Mouse (Mus musculus) ES-E14 (cell line): Measurements from ENCODE around the gene Vps53. TPM values are rescaled to one million over a fixed set of nuclear protein-coding genes. Genes with fewer than 3 reads are reported as not detected.

ENCODE experiments used
- DNase-seq: peaks from one replicate; pipeline ENCODE4 v3.0.0-alpha.2; 2013; ENCODE audit warnings: low read depth, low spot score
- H3K27ac ChIP-seq: 2 replicates; pipeline ENCODE4 v1.5.1; 2012; ENCODE audit warnings: low read depth, mild to moderate bottlenecking, low read length, moderate library complexity, mixed read lengths; ENCODE audit not compliant: poor library complexity, insufficient read depth, severe bottlenecking
- H3K36me3 ChIP-seq: 2 replicates; pipeline ENCODE4 v1.6.1; 2012; ENCODE audit warnings: mild to moderate bottlenecking, low read length, moderate library complexity, mixed read lengths; ENCODE audit not compliant: control insufficient read depth, poor library complexity, insufficient read depth, severe bottlenecking
- H3K4me1 ChIP-seq, 2 experiments: fragments of 150-350 bp in 1 of 2; sonication (generic) in 1 of 2; 2 replicates each; pipeline ENCODE4 v1.6.1; 2012; ENCODE audit warnings: low read length in 2 of 2, mild to moderate bottlenecking in 1 of 2, mixed read lengths in 1 of 2; ENCODE audit not compliant: control insufficient read depth in 2 of 2, insufficient read depth in 2 of 2, poor library complexity in 1 of 2
- H3K4me3 ChIP-seq, 2 experiments: fragments of 150-350 bp in 1 of 2; sonication (generic) in 1 of 2; 2 replicates each; pipeline ENCODE4 v1.5.1; 2012; ENCODE audit warnings: low read length in 2 of 2, low read depth in 1 of 2, mild to moderate bottlenecking in 1 of 2, mixed read lengths in 1 of 2; ENCODE audit not compliant: insufficient read depth in 1 of 2, poor library complexity in 1 of 2, severe bottlenecking in 1 of 2
- H3K9ac ChIP-seq: 2 replicates; pipeline ENCODE4 v1.6.1; 2012; ENCODE audit warnings: low read depth, mild to moderate bottlenecking, low read length, mixed read lengths; ENCODE audit not compliant: poor library complexity, insufficient read depth, severe bottlenecking
- H3K9me3 ChIP-seq: fragments of 150-350 bp; sonication (generic); 2 replicates; pipeline ENCODE4 v1.6.1; 2012; ENCODE audit warnings: low read depth, mild to moderate bottlenecking, low read length; ENCODE audit not compliant: control insufficient read depth, insufficient read depth
- CHD2 ChIP-seq: IDR thresholded peaks from 2 replicates; pipeline ENCODE4 v1.6.1; 2014; ENCODE audit warnings: mild to moderate bottlenecking, low read depth, low read length, inconsistent platforms
- HCFC1 ChIP-seq: IDR thresholded peaks from 2 replicates; pipeline ENCODE4 v1.6.1; 2012; ENCODE audit warnings: low read length, inconsistent platforms, borderline replicate concordance; ENCODE audit not compliant: insufficient read depth
- MAFK ChIP-seq: IDR thresholded peaks from 2 replicates; pipeline ENCODE4 v1.6.1; 2014; ENCODE audit warnings: mild to moderate bottlenecking, low read depth, low read length, inconsistent platforms; ENCODE audit not compliant: insufficient read depth
- ZC3H11A ChIP-seq: IDR thresholded peaks from 2 replicates; pipeline ENCODE4 v1.6.1; 2012; ENCODE audit warnings: low read depth, mild to moderate bottlenecking, inconsistent platforms, low read length, borderline replicate concordance
- ZNF384 ChIP-seq: IDR thresholded peaks from 2 replicates; pipeline ENCODE4 v1.6.1; 2012; ENCODE audit warnings: low read depth, low read length, inconsistent platforms
- in situ Hi-C, 2 experiments: fragments of 600-800 bp; cut with MboI; formaldehyde crosslinking; loops; one replicate each; pipeline ENCODE4 v1.15.1; 2025; ENCODE audit warnings: low sequenced_read_pairs in 2 of 2, inconsistent platforms in 1 of 2; ENCODE audit not compliant: unreplicated experiment in 2 of 2
- total RNA-seq: library from RNA; depleted of rRNA; stranded (reverse); fragments of 300-350 nt; gene quantifications from 2 replicates; pipeline ENCODE4 v1.2.3, GENCODE M21; 2012

Gene Vps53
- total RNA-seq, 1 experiment: 20.3 TPM

DNA sequence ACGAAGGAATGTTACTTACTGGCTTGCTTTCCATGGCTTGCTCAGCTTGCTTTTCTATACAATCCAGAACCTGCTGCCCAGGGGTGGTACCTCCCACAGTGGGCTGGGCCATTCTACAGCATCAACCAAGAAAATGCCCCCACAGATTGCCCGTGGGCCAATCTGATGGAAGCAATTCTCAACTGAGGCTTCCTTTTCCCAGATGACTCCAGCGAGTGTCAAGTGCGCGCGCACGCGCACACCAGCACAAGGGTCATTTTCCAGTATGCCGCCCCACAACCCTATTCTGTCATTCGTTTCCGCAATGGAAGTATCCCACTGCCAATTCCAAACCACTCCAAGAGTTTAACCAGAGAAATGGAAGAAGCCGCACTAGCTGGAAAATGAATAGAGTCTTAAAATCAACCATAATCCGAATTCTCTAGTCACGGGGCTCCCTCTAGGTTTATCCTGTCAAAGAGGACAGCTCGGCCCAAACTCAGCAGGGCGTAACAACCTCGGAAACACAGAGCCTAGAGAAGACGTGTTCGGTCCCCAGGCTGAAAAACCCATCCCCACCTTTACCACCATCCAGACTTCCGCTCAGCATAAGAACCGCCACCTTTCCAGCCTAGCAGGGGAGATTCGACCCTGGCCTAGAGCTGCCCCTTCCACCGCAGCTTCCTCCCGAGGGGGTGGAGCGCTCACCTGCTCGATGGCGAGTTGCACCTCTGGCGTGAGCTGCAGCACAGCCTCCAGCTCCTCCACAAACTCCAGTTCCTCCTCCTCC lies 537 bp downstream of the Vps53 start:
- TF ChIP-seq MAFK: no peak
- no peak for TF ChIP-seq HCFC1
- no peak for TF ChIP-seq ZC3H11A
- TF ChIP-seq ZNF384: no peak
- TF ChIP-seq CHD2: no peak
- H3K4me3 ChIP-seq: peak overlapping the region; percentile 83 to 97
- in situ Hi-C loops: loop anchor here in 1 of 2 experiments (10.0 kb wide), 1 partner anchor 94 kb away; no protein-coding TSS in a partner anchor
- no peaks in the 10 kb centered on the region; the same call in 1 of the 2 replicates for H3K36me3 ChIP-seq
- H3K9ac ChIP-seq: peak overlapping the region; percentile 76
- H3K9me3 ChIP-seq: no peaks in the 10 kb centered on the region
- 0 out of 4 replicates have a peak, but pooled peaks cover 0 to 2% of the 10 kb centered on the region in 2 experiments for H3K4me1 ChIP-seq
- DNase-seq: peak; percentile 30
- no peak overlapping the region for H3K27ac ChIP-seq

GRCm38 (mm10) chr11:76170207-76170606 lies 9.2 kb downstream of the Vps53 start:
- no peak for DNase-seq
- no peak overlapping the region for H3K27ac ChIP-seq
- no peak overlapping the region for H3K4me3 ChIP-seq
- 0 out of 2 replicates have a peak, but pooled peaks cover 3% of the 10 kb centered on the region for H3K36me3 ChIP-seq
- no peak overlapping the region for H3K9ac ChIP-seq
- H3K4me1 ChIP-seq: no peaks in the 10 kb centered on the region
- no peaks in the 10 kb centered on the region for H3K9me3 ChIP-seq
- in situ Hi-C loops: loop anchor here in 1 of 2 experiments (10.0 kb wide), 1 partner anchor 85 kb away; no protein-coding TSS in a partner anchor
- TF ChIP-seq HCFC1: no peak
- TF ChIP-seq CHD2: no peak
- no peak for TF ChIP-seq MAFK
- no peak for TF ChIP-seq ZNF384
- TF ChIP-seq ZC3H11A: no peak

GRCm38 (mm10) chr11:76168976-76169375 lies 10.5 kb downstream of the Vps53 start:
- no peaks in the 10 kb centered on the region for H3K4me1 ChIP-seq
- no peak for TF ChIP-seq MAFK
- TF ChIP-seq HCFC1: no peak
- no peak for TF ChIP-seq ZNF384
- no peak for TF ChIP-seq CHD2
- TF ChIP-seq ZC3H11A: no peak
- in situ Hi-C loops: no loop called here
- DNase-seq: no peak
- H3K4me3 ChIP-seq: no peak overlapping the region
- no peak overlapping the region for H3K9ac ChIP-seq
- H3K36me3 ChIP-seq: 0 out of 2 replicates have a peak, but pooled peaks cover 3% of the 10 kb centered on the region
- H3K27ac ChIP-seq: no peak overlapping the region
- H3K9me3 ChIP-seq: no peaks in the 10 kb centered on the region

GRCm38 (mm10) chr11:76167079-76167765 lies 12.2 kb downstream of the Vps53 start:
- Histone ChIP-seq H3K4me3 (no peak overlapping the region), H3K27ac (no peak overlapping the region), H3K9ac (no peak overlapping the region), H3K36me3 (no peaks in the 10 kb centered on the region), H3K9me3 (no peaks in the 10 kb centered on the region), H3K4me1 (no peaks in the 10 kb centered on the region)
- in situ Hi-C loops: no loop called here
- TF ChIP-seq ZNF384: no peak
- peak; percentile 97 for TF ChIP-seq ZC3H11A
- DNase-seq: peak; percentile 65
